Mouse (Mus musculus): ENCODE data around the gene Nop14. TPM values are rescaled to one million over a fixed set of nuclear protein-coding genes. Genes with fewer than 3 reads are reported as not detected.

Nop14 gene
- 26.4 and 27.9 TPM in 2 replicates for polyA plus RNA-seq (2016; fragmentation: Nextera tagmentation; extraction: Ambion mirVana)

GRCm38 (mm10) chr5:34659686-34660590 is at the start of gene Nop14, which contains the start of gene Grk4:
Nop14 (minus strand) TSS chr5:34660148.
Grk4 (plus strand) TSS chr5:34660379.
- H3K4me1 ChIP-seq, result peaks cover 32% of the 10 kb centered on the region
- peak within 1 kb of the TSS; percentile 93 for H3K27ac ChIP-seq
- peaks cover 28% of the 10 kb centered on the region for H3K36me3 ChIP-seq
- H3K4me2 ChIP-seq, result peak within 1 kb of the TSS; percentile 87
- H3K4me3 ChIP-seq, result peak within 1 kb of the TSS; percentile 80
- under 1% methylated on average over 60 of the region's 60 CpGs for WGBS (ENCODE audit: insufficient replicate concordance)
- ATAC-seq, result peak; percentile 100
- no peaks in the 10 kb centered on the region for H3K27me3 ChIP-seq (replicated peaks)
- H3K9me3 ChIP-seq (replicated peaks), result no peaks in the 10 kb centered on the region
- H3K9ac ChIP-seq, result peak within 1 kb of the TSS; percentile 81

DNA sequence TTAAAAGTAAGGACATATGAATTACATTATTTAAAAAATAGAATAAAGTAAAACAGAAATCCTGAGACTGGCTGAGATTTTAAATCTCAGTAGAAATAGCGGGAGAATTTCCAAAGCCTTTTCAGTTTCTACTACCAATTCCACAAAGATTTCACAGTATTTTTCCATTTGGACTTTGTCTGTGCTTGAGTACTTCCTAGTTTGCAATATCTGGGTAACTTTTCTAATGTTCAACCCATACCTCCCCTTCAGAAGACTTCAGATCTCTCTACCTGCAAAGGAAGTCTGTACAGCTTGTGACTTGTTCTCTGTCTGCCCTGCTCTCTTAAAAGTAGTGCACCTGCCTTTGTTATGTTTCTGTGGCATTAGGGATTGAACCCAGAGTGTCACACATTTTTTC is 48.5 kb upstream of the Nop14 start:
- Histone ChIP-seq H3K4me3 (no peak overlapping the region), H3K9me3 (replicated peaks) (no peaks in the 10 kb centered on the region), H3K4me1 (no peaks in the 10 kb centered on the region), H3K9ac (no peak overlapping the region), H3K27me3 (replicated peaks) (no peaks in the 10 kb centered on the region), H3K36me3 (no peaks in the 10 kb centered on the region), H3K27ac (no peak overlapping the region), H3K4me2 (no peak overlapping the region)
- no peak for ATAC-seq
- 73% methylated on average over 1 of the region's 1 CpGs for WGBS (ENCODE audit: insufficient replicate concordance)

DNA sequence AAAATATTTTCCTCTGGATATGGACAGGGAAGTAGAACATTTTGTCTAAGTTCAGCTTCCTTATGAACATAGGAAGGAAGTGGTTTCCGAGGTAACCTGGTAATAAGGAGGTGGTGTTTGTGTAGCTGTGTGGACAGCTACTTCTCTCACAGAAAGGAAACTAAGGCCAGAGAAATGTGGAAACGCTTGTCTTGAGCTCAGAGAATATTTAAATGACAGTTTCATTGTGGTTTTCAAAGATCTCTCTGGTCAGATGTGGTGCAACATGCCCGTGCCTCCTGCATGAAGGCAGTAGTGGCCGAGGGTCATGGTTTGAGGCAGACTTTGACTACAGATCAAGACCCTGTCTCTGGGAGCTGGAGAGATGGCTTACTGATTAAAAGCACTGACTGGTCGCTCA is 35.6 kb upstream of the Nop14 start:
- Histone ChIP-seq H3K27ac (no peak overlapping the region), H3K4me3 (no peak overlapping the region), H3K9ac (no peak overlapping the region), H3K4me1 (peaks cover 3% of the 10 kb centered on the region; the same call in 1 of the 2 replicates), H3K27me3 (replicated peaks) (no peaks in the 10 kb centered on the region), H3K4me2 (no peak overlapping the region), H3K36me3 (no peaks in the 10 kb centered on the region), H3K9me3 (replicated peaks) (no peaks in the 10 kb centered on the region)
- WGBS (ENCODE audit: insufficient replicate concordance), result 27% methylated on average over 5 of the region's 5 CpGs
- no peak for ATAC-seq

DNA sequence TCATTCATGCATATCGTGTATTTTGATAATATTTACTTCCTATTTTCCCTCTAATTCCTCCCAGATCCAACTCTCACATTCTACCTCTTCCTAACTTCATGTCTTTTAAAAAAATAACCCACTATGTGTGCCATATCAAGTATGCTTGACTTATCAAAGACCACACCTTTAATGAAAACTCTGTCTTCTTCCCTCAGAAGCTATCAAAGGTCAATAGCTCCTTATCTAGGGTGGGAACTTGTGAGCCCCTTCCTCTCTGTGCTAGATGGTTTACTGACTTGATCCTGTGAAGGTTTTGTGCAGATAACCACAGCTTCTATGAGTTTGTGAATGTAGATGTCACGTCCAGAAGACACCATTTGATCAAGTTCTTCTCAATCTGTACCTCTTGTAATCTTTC is 32.8 kb upstream of the Nop14 start:
- Histone ChIP-seq H3K36me3 (no peaks in the 10 kb centered on the region), H3K4me1 (peaks cover 3% of the 10 kb centered on the region; the same call in 1 of the 2 replicates), H3K4me3 (no peak overlapping the region), H3K9me3 (replicated peaks) (no peaks in the 10 kb centered on the region), H3K27me3 (replicated peaks) (no peaks in the 10 kb centered on the region), H3K9ac (no peak overlapping the region), H3K4me2 (no peak overlapping the region), H3K27ac (no peak overlapping the region)
- WGBS (ENCODE audit: insufficient replicate concordance), result 37% methylated on average over 2 of the region's 2 CpGs
- no peak for ATAC-seq

- WGBS (ENCODE audit: insufficient replicate concordance), result 84% methylated on average over 1 of the region's 1 CpGs
- Histone ChIP-seq H3K4me2 (no peak overlapping the region), H3K9ac (no peak overlapping the region), H3K36me3 (no peaks in the 10 kb centered on the region), H3K4me3 (no peak overlapping the region), H3K27me3 (replicated peaks) (no peaks in the 10 kb centered on the region), H3K4me1 (peaks cover 3% of the 10 kb centered on the region; the same call in 1 of the 2 replicates), H3K9me3 (replicated peaks) (no peaks in the 10 kb centered on the region), H3K27ac (no peak overlapping the region)
- ATAC-seq, result no peak
These were observed 29.9 kb upstream of the Nop14 start for GRCm38 (mm10) chr5:34689868-34690267.

GRCm38 (mm10) chr5:34670280-34670679 is 10.3 kb upstream of the Nop14 start:
- Histone ChIP-seq H3K4me2 (no peak overlapping the region), H3K9ac (no peak overlapping the region), H3K36me3 (no peaks in the 10 kb centered on the region), H3K9me3 (replicated peaks) (no peaks in the 10 kb centered on the region), H3K4me3 (no peak overlapping the region), H3K4me1 (peaks cover 3% of the 10 kb centered on the region; the same call in 1 of the 2 replicates), H3K27me3 (replicated peaks) (no peaks in the 10 kb centered on the region), H3K27ac (no peak overlapping the region)
- 75% methylated on average over 4 of the region's 4 CpGs for WGBS (ENCODE audit: insufficient replicate concordance)
- ATAC-seq, result no peak

GRCm38 (mm10) chr5:34669493-34669892 is 9.5 kb upstream of the Nop14 start:
- no peak for ATAC-seq
- Histone ChIP-seq H3K36me3 (no peaks in the 10 kb centered on the region), H3K27ac (no peak overlapping the region), H3K9me3 (replicated peaks) (no peaks in the 10 kb centered on the region), H3K4me3 (no peak overlapping the region), H3K4me2 (no peak overlapping the region), H3K4me1 (peaks cover 6% of the 10 kb centered on the region; the same call in 1 of the 2 replicates), H3K27me3 (replicated peaks) (no peaks in the 10 kb centered on the region), H3K9ac (no peak overlapping the region)
- WGBS (ENCODE audit: insufficient replicate concordance), result 70% methylated on average over 2 of the region's 2 CpGs

DNA sequence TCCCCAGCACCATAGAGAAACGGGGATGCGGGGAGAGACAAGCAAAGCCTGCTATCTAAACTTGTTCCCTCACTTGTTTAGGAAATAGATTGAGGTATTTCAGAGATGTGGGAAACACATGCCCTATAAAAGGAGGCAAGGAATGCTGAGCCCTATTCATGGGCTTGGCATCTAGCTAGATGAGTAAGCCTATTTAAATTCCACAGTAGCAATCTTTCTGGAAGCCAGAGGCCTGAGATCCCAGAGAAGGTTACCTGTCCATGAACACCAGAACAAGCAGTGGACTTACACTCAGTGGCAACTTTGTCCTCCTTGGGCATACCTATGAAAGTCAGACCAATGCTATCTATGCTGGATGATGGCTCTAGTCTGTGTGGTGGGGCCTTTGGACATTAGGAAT is 3.3 kb upstream of the Nop14 start:
- Histone ChIP-seq H3K4me2 (no peak overlapping the region), H3K9ac (no peak overlapping the region), H3K36me3 (no peaks in the 10 kb centered on the region; the same call in 1 of the 2 replicates), H3K4me1 (peaks cover 28% of the 10 kb centered on the region), H3K27me3 (replicated peaks) (no peaks in the 10 kb centered on the region), H3K27ac (no peak overlapping the region), H3K4me3 (no peak overlapping the region), H3K9me3 (replicated peaks) (no peaks in the 10 kb centered on the region)
- ATAC-seq, result no peak
- 78% methylated on average over 2 of the region's 2 CpGs for WGBS (ENCODE audit: insufficient replicate concordance)

DNA sequence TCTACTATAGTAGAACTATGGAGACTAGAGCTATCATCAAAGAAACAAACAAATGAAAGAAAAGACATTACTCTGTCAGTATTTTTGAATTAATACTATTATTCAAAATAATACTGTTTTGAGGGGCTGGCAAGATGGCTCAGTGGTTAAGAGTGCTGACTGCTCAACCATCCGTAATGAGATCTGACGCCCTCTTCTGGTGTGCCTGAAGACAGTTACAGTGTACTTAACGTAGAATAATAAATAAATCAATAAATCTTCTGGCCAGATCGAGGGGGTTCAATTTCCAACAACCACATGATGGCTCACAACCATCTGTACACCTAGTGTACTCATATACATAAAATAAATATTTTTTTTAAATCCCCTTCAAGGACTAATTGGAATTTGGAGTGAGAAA is 2.0 kb upstream of the Nop14 start:
- peak overlapping the region; percentile 87 for H3K4me2 ChIP-seq
- 72% methylated on average over 4 of the region's 4 CpGs for WGBS (ENCODE audit: insufficient replicate concordance)
- H3K36me3 ChIP-seq, result peaks cover 10% of the 10 kb centered on the region
- no peak for ATAC-seq
- H3K4me1 ChIP-seq, result peaks cover 37% of the 10 kb centered on the region
- no peak overlapping the region for H3K27ac ChIP-seq
- no peaks in the 10 kb centered on the region for H3K27me3 ChIP-seq (replicated peaks)
- H3K9ac ChIP-seq, result no peak overlapping the region
- no peak overlapping the region for H3K4me3 ChIP-seq
- H3K9me3 ChIP-seq (replicated peaks), result no peaks in the 10 kb centered on the region

DNA sequence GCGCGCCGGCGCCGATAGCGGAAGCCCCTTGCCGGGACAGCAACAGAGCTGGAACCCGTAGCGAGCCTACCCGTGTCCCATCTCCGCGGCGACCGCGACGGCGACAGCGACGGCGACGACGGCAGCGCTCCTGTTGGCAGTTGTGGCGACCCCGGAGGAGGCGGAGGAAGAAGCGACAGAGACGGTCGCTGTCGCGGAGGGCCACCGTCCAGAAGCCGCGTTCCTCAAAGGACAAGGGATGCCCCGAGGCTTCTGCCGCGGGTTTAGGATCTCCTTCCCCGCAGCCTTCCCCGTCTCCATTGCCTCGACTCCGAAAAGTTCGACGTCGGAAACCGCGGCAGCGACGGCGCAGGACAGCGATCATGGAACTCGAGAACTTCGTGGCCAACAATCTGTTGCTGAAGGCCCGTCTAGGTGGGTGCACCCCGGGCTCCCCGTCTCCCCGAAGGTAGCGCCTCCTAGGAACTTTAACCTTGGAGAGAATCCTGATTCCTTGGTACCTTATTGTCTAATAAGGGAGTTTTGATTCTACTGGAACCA is 713 bp upstream of the Nop14 start:
- under 1% methylated on average over 57 of the region's 57 CpGs for WGBS (ENCODE audit: insufficient replicate concordance)
- Histone ChIP-seq H3K27ac (peak overlapping the region; percentile 93), H3K4me3 (peak overlapping the region; percentile 70), H3K27me3 (replicated peaks) (no peaks in the 10 kb centered on the region), H3K4me2 (peak overlapping the region; percentile 87), H3K9me3 (replicated peaks) (no peaks in the 10 kb centered on the region), H3K9ac (peak overlapping the region; percentile 81), H3K36me3 (peaks cover 20% of the 10 kb centered on the region), H3K4me1 (peaks cover 37% of the 10 kb centered on the region)
- no peak for ATAC-seq

- no peak for ATAC-seq
- Histone ChIP-seq H3K4me2 (no peak overlapping the region), H3K27ac (no peak overlapping the region), H3K4me3 (no peak overlapping the region), H3K4me1 (peaks cover 32% of the 10 kb centered on the region), H3K36me3 (peaks cover 51% of the 10 kb centered on the region), H3K9me3 (replicated peaks) (no peaks in the 10 kb centered on the region), H3K27me3 (replicated peaks) (no peaks in the 10 kb centered on the region), H3K9ac (no peak overlapping the region)
- WGBS (ENCODE audit: insufficient replicate concordance), result 89% methylated on average over 8 of the region's 8 CpGs
These were observed 2.4 kb downstream of the Nop14 start for GRCm38 (mm10) chr5:34657556-34657955.

- Histone ChIP-seq H3K36me3 (peaks cover 78% of the 10 kb centered on the region), H3K4me2 (no peak overlapping the region), H3K9ac (no peak overlapping the region), H3K27me3 (replicated peaks) (no peaks in the 10 kb centered on the region), H3K4me3 (no peak overlapping the region), H3K27ac (no peak overlapping the region), H3K4me1 (peaks cover 21% of the 10 kb centered on the region), H3K9me3 (replicated peaks) (no peaks in the 10 kb centered on the region)
- 78% methylated on average over 9 of the region's 9 CpGs for WGBS (ENCODE audit: insufficient replicate concordance)
- ATAC-seq, result no peak
These were observed 5.1 kb downstream of the Nop14 start for GRCm38 (mm10) chr5:34654881-34655280.
